In the genomic region with DNA sequence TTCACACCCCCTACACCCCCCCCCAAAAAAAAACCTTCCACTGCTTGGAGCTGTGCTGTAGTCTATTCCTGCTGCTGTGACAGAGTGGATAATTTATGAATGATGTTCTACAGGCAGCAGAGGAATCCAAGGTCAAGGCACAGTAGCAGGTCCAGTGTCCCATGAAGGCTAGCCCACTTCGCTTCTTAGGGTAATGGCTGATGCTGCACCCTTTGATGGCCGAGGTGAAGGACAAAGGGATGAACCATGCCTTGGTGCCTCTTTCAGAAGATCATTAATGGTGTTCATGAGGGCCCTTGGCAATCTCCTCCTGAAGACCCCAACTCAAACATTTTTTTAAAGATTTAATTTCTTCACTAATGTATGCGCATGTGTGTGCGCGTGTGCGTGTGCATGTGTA, we compare ENCODE assay signal across 28 mouse cellular contexts. TPM values are rescaled to one million over a fixed set of nuclear protein-coding genes. Genes with fewer than 3 reads are reported as not detected.
DNase-seq lines count a peak whose midpoint lies in the region; ATAC-seq lines count a peak whose summit lies in the region.
"Had no signal": no experiment of that assay in that cellular context is flagged by ENCODE, and none has a peak within 500 bp of the region (broad histone marks: within the 10 kb centered on the region; RNA-seq: fewer than 3 reads in every experiment).

No protein-coding gene starts in this region.

- no peak for ATAC-seq in heart, embryonic 11.5 days (replicated peaks; ENCODE audit: insufficient number of reproducible peaks, low FRiP score, low TSS enrichment)
- ATAC-seq in liver, embryonic 13.5 days (ENCODE audit: low read depth), result no peak
- ATAC-seq in heart, embryonic 16.5 days (replicated peaks; ENCODE audit: extremely low read depth, insufficient read depth, low FRiP score), result no peak
- ATAC-seq: forebrain, embryonic 13.5 days; inflammation-experienced regulatory T-cells, adult 6 months; lung, postnatal 0 days had no signal

- no peaks in the 10 kb centered on the region; the same call in 1 of the 2 replicates for H3K4me1 ChIP-seq in heart, embryonic 11.5 days (ENCODE audit: control insufficient read depth, insufficient read depth, low read length)
- H3K4me1 ChIP-seq in liver, embryonic 13.5 days (replicated peaks), result peaks cover 44% of the 10 kb centered on the region
- H3K4me1 ChIP-seq in heart, embryonic 16.5 days (ENCODE audit: control insufficient read depth, insufficient read depth, low read length), result peaks cover 23% of the 10 kb centered on the region
- H3K4me1 ChIP-seq: embryonic facial prominence, embryonic 12.5 days; forebrain, embryonic 13.5 days; hindbrain, embryonic 13.5 days; neural tube, embryonic 13.5 days had no signal

- H3K9ac ChIP-seq in heart, embryonic 11.5 days (ENCODE audit: low read depth, low read length), result no peak overlapping the region
- no peak overlapping the region for H3K9ac ChIP-seq in liver, embryonic 13.5 days
- peak overlapping the region; percentile 40; the same call in 1 of the 2 replicates for H3K9ac ChIP-seq in heart, embryonic 16.5 days (ENCODE audit: low read length)
- H3K9ac ChIP-seq: embryonic facial prominence, embryonic 12.5 days; forebrain, embryonic 13.5 days; hindbrain, embryonic 13.5 days; limb, embryonic 15.5 days; neural tube, embryonic 13.5 days had no signal

- intact Hi-C loops in heart, postnatal 36 days (cut with DNase I), result no loop called here

- DNase-seq in heart, postnatal 36 days, result no peak
- no peak for DNase-seq in liver, embryonic 13.5 days
- DNase-seq in liver, result no peak
- no peak for DNase-seq in thymus, postnatal 10 days (ENCODE audit: low spot score in 2 of 2)
- DNase-seq: cerebellum, adult 11 months; cerebellum, postnatal 10 days; kidney, adult 2 months; kidney, postnatal 25 days; midbrain, embryonic 14.5 days; right cerebral cortex, adult 18-20 months; thymus, adult 18-20 months had no signal

- no peak overlapping the region for H3K4me3 ChIP-seq in heart, embryonic 11.5 days (ENCODE audit: low read depth, low read length)
- H3K4me3 ChIP-seq in liver, embryonic 13.5 days (replicated peaks), result no peak overlapping the region
- H3K4me3 ChIP-seq in heart, embryonic 16.5 days (ENCODE audit: low read length), result no peak overlapping the region
- H3K4me3 ChIP-seq in macrophage (ENCODE audit: inconsistent target), result no peak overlapping the region
- H3K4me3 ChIP-seq: embryonic facial prominence, embryonic 12.5 days; erythroblast, embryonic 14.5 days; forebrain, embryonic 13.5 days; hindbrain, embryonic 13.5 days; limb, embryonic 15.5 days; neural tube, embryonic 13.5 days had no signal

- H3K4me2 ChIP-seq in heart, embryonic 11.5 days, result no peak overlapping the region
- 0 out of 2 replicates have a peak overlapping the region, but pooled peaks have one; percentile 9 for H3K4me2 ChIP-seq in liver, embryonic 13.5 days
- H3K4me2 ChIP-seq in heart, embryonic 16.5 days (ENCODE audit: low read depth, low read length), result peak overlapping the region; percentile 52; the same call in 1 of the 2 replicates
- H3K4me2 ChIP-seq: embryonic facial prominence, embryonic 12.5 days; forebrain, embryonic 13.5 days; hindbrain, embryonic 13.5 days; limb, embryonic 15.5 days; neural tube, embryonic 13.5 days had no signal

- peak overlapping the region; percentile 47; the same call in 1 of the 2 replicates for H3K27ac ChIP-seq in heart, embryonic 11.5 days (ENCODE audit: low read depth, low read length)
- H3K27ac ChIP-seq in liver, embryonic 13.5 days, result peak overlapping the region; percentile 72
- peak overlapping the region; percentile 96 for H3K27ac ChIP-seq in heart, embryonic 16.5 days (ENCODE audit: low read length)
- H3K27ac ChIP-seq in macrophage, result peak overlapping the region; percentile 92
- H3K27ac ChIP-seq: embryonic facial prominence, embryonic 12.5 days; forebrain, embryonic 13.5 days; hindbrain, embryonic 13.5 days; limb, embryonic 15.5 days; neural tube, embryonic 13.5 days had no signal

- H3K36me3 ChIP-seq in heart, embryonic 11.5 days (ENCODE audit: control insufficient read depth, insufficient read depth, low read length), result peaks cover 22% of the 10 kb centered on the region
- peaks cover 75% of the 10 kb centered on the region for H3K36me3 ChIP-seq in liver, embryonic 13.5 days
- peaks cover 66% of the 10 kb centered on the region for H3K36me3 ChIP-seq in heart, embryonic 16.5 days (ENCODE audit: control insufficient read depth, insufficient read depth)
- peaks cover 62% of the 10 kb centered on the region for H3K36me3 ChIP-seq in macrophage (ENCODE audit: inconsistent target)
- H3K36me3 ChIP-seq: hindbrain, embryonic 13.5 days had no signal

- no peaks in the 10 kb centered on the region for H3K9me3 ChIP-seq in heart, embryonic 11.5 days (replicated peaks; ENCODE audit: control insufficient read depth, low read length)
- H3K9me3 ChIP-seq in liver, embryonic 13.5 days (replicated peaks), result no peaks in the 10 kb centered on the region
- no peaks in the 10 kb centered on the region for H3K9me3 ChIP-seq in heart, embryonic 16.5 days (replicated peaks; ENCODE audit: control insufficient read depth, low read length)
- H3K9me3 ChIP-seq: embryonic facial prominence, embryonic 12.5 days; forebrain, embryonic 13.5 days; hindbrain, embryonic 13.5 days; limb, embryonic 15.5 days; neural tube, embryonic 13.5 days had no signal

- peaks cover 69% of the 10 kb centered on the region for H3K79me2 ChIP-seq in macrophage (ENCODE audit: inconsistent target)

- H3K27me3 ChIP-seq in heart, embryonic 11.5 days (ENCODE audit: control insufficient read depth, insufficient read depth, low read length), result no peaks in the 10 kb centered on the region
- no peaks in the 10 kb centered on the region for H3K27me3 ChIP-seq in liver, embryonic 13.5 days
- H3K27me3 ChIP-seq in heart, embryonic 16.5 days (ENCODE audit: control insufficient read depth, insufficient read depth, low read length), result no peaks in the 10 kb centered on the region
- H3K27me3 ChIP-seq: embryonic facial prominence, embryonic 12.5 days; forebrain, embryonic 13.5 days; hindbrain, embryonic 13.5 days; limb, embryonic 15.5 days; neural tube, embryonic 13.5 days had no signal

- 94% methylated on average over 6 of the region's 6 CpGs for WGBS in heart, embryonic 11.5 days (ENCODE audit: insufficient replicate concordance)
- WGBS in liver, embryonic 13.5 days (ENCODE audit: insufficient replicate concordance), result 96% methylated on average over 6 of the region's 6 CpGs
- WGBS in heart, embryonic 16.5 days, result 95% methylated on average over 6 of the region's 6 CpGs
- 96% methylated on average over 6 of the region's 6 CpGs for WGBS in macrophage (ENCODE audit: missing documents)

RNA-seq across cellular contexts. Expression of a gene that starts 10.4 kb away (rescaled TPM):
- polyA plus RNA-seq in heart, embryonic 11.5 days (2014; fragmentation: Nextera tagmentation; extraction: Ambion mirVana), result 38.6 and 46.9 TPM in 2 replicates
- 100 to 1,000 TPM; 113 to 116 TPM for total RNA-seq in heart, postnatal 36 days (2021)
- polyA plus RNA-seq in liver, embryonic 13.5 days (2015; fragmentation: Nextera tagmentation; extraction: Ambion mirVana), result 25.0 and 28.1 TPM in 2 replicates
- 71.3 and 75.1 TPM in 2 replicates for polyA plus RNA-seq in heart, embryonic 16.5 days (2015; fragmentation: Nextera tagmentation; extraction: Ambion mirVana)
- 100 to 1,000 TPM; 195 to 513 (median 266) TPM for total RNA-seq in macrophage (2018; cell fraction: chromatin; rRNA removed)
- total RNA-seq in macrophage (2018; cell fraction: cytosol; rRNA removed), result 100 to 1,000 TPM; 302 to 435 (median 372) TPM
- 100 to 1,000 TPM; 321 to 683 (median 404) TPM for total RNA-seq in macrophage (2018; cell fraction: nucleus; rRNA removed)
- polyA plus RNA-seq in macrophage (2018), result 357 to 533 TPM (median 380 TPM) in 3 replicates

RNA-seq across cellular contexts. Expression of a gene that starts 24.8 kb away (rescaled TPM):
- polyA plus RNA-seq in heart, embryonic 11.5 days (2014; fragmentation: Nextera tagmentation; extraction: Ambion mirVana), result not detected in 2 replicates
- total RNA-seq in heart, postnatal 36 days (2021), result under 1 TPM in 1 of 2 experiments, not detected in 1; 0.47 TPM
- polyA plus RNA-seq in liver, embryonic 13.5 days (2015; fragmentation: Nextera tagmentation; extraction: Ambion mirVana), result not detected in 2 replicates
- not detected in 2 replicates for polyA plus RNA-seq in heart, embryonic 16.5 days (2015; fragmentation: Nextera tagmentation; extraction: Ambion mirVana)
- not detected for total RNA-seq in macrophage (2018; cell fraction: chromatin; rRNA removed)
- under 1 TPM in 8 of 26 experiments, not detected in 18; 0.23 to 0.80 (median 0.37) TPM for total RNA-seq in macrophage (2018; cell fraction: cytosol; rRNA removed)
- 1 to 10 TPM in 1 of 26 experiments, not detected in 25; 1.6 TPM for total RNA-seq in macrophage (2018; cell fraction: nucleus; rRNA removed)
- polyA plus RNA-seq in macrophage (2018), result not detected in 3 replicates
- total RNA-seq: gastrocnemius, postnatal 4 days; left cerebral cortex, adult 18-20 months; left cerebral cortex, postnatal 36 days; megakaryocyte progenitor cell, adult 5-6 weeks had no signal
- polyA plus RNA-seq: embryonic facial prominence, embryonic 12.5 days; erythroblast, embryonic 14.5 days; forebrain, embryonic 13.5 days; frontal cortex, adult 2 months; hindbrain, embryonic 13.5 days; kidney, adult 2 months; limb, embryonic 15.5 days; lung, postnatal 0 days; midbrain, embryonic 14.5 days; neural tube, embryonic 13.5 days; small intestine, adult 2 months had no signal

RNA-seq across cellular contexts. Expression of a gene that starts 43.8 kb away (rescaled TPM):
- 53.9 and 55.6 TPM in 2 replicates for polyA plus RNA-seq in heart, embryonic 11.5 days (2014; fragmentation: Nextera tagmentation; extraction: Ambion mirVana)
- total RNA-seq in heart, postnatal 36 days (2021), result 10 to 100 TPM; 39.7 to 40.4 TPM
- 67.4 and 74.0 TPM in 2 replicates for polyA plus RNA-seq in liver, embryonic 13.5 days (2015; fragmentation: Nextera tagmentation; extraction: Ambion mirVana)
- 53.5 and 63.7 TPM in 2 replicates for polyA plus RNA-seq in heart, embryonic 16.5 days (2015; fragmentation: Nextera tagmentation; extraction: Ambion mirVana)
- 100 to 1,000 TPM; 154 to 353 (median 191) TPM for total RNA-seq in macrophage (2018; cell fraction: chromatin; rRNA removed)
- 100 to 1,000 TPM; 175 to 241 (median 207) TPM for total RNA-seq in macrophage (2018; cell fraction: cytosol; rRNA removed)
- 100 to 1,000 TPM; 188 to 308 (median 236) TPM for total RNA-seq in macrophage (2018; cell fraction: nucleus; rRNA removed)
- 183 to 327 TPM (median 193 TPM) in 3 replicates for polyA plus RNA-seq in macrophage (2018)
